Mouse (Mus musculus) bone marrow macrophage, adult 2 months (primary cell): ENCODE measurements around the gene Mad2l2. TPM values are rescaled to one million over a fixed set of nuclear protein-coding genes. Genes with fewer than 3 reads are reported as not detected.

Source experiments
- H3K27ac ChIP-seq: 2 replicates; pipeline ENCODE4 v1.5.1; 2012; ENCODE audit warnings: low read depth, low read length; ENCODE audit not compliant: insufficient read depth
- H3K4me1 ChIP-seq: 2 replicates; pipeline ENCODE4 v1.6.1; 2012; ENCODE audit warnings: low read length; ENCODE audit not compliant: control insufficient read depth, insufficient read depth
- H3K4me3 ChIP-seq: 2 replicates; pipeline ENCODE4 v1.5.1; 2012; ENCODE audit warnings: mild to moderate bottlenecking, low read length, moderate library complexity; ENCODE audit not compliant: insufficient read depth
- CTCF ChIP-seq: IDR thresholded peaks from 2 replicates; pipeline ENCODE4 v1.5.1; 2012; ENCODE audit warnings: low read depth, mild to moderate bottlenecking, low read length, moderate library complexity
- POLR2A ChIP-seq: IDR thresholded peaks from 2 replicates; pipeline ENCODE4 v1.6.1; 2012; ENCODE audit warnings: mild to moderate bottlenecking, low read depth, low read length, borderline replicate concordance
- polyA plus RNA-seq: library from polyadenylated mRNA; stranded (reverse); fragments of >200 nt; gene quantifications from 2 replicates; pipeline ENCODE4 v1.2.4, GENCODE M21; 2012; ENCODE audit not compliant: missing spikeins, insufficient read depth, insufficient read length

The Mad2l2 gene
- polyA plus RNA-seq, 1 experiment: 30.6 TPM

DNA sequence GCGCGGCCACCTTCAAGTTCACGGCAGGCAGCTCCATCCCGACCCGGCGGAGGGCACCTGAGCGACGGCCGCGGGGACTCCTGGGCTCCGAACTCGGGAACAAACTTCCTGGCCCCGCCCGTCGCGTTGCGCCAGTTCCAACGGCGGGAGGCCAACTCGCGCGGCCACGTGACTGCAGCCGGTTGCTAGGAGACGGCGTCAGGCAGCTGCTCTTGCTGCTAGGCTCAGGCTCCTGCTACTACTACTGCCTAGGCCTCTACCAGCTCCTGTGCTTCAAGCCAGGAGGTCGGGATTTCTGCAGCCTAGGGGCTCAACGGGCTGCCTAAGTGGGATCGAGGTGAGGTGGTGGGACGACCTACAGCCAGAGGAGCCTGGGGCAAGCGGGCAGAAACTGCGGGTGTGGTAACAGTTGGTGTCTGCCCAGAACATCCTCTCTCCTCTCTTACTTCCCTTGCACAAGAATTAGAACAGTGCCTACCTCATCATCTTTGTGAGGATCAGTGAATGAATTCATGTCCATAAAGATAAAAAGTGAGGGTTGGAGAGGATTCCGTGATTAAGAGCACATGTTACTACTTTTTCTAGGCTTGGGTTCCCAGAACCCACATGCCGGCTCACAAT is 42.2 kb upstream of the Mad2l2 start, which contains the start of gene Agtrap:
Gene Agtrap, minus strand, starts transcription at position 125 of the 621 bp plus-strand sequence.
- peak within 1 kb of the TSS; percentile 38 for H3K27ac ChIP-seq
- TF ChIP-seq CTCF (no peak), POLR2A (no peak)
- peaks cover 30% of the 10 kb centered on the region for H3K4me1 ChIP-seq
- peak within 1 kb of the TSS; percentile 81 for H3K4me3 ChIP-seq

DNA sequence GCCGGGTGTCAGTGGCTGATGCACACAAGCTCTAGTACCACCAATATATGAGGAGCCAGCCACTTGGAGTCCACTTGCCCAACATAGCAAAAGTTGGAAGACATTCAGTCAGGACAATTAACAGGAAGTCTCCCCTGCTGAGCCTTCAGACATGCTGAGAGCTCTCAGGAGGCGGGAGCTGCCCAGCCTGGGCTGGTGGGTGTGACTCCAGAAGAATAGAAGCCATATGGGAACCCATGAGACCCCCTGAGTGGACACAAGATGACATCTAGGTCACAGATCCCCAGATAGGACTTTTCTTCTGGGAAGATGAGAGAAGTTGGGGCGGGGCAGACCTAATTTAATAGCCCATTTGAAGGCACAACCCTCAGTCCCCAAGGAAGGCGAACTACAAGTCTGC is 41.0 kb upstream of the Mad2l2 start:
- H3K4me1 ChIP-seq: peaks cover 21% of the 10 kb centered on the region
- H3K4me3 ChIP-seq: no peak overlapping the region
- no peak for TF ChIP-seq POLR2A
- TF ChIP-seq CTCF: no peak
- H3K27ac ChIP-seq: no peak overlapping the region

DNA sequence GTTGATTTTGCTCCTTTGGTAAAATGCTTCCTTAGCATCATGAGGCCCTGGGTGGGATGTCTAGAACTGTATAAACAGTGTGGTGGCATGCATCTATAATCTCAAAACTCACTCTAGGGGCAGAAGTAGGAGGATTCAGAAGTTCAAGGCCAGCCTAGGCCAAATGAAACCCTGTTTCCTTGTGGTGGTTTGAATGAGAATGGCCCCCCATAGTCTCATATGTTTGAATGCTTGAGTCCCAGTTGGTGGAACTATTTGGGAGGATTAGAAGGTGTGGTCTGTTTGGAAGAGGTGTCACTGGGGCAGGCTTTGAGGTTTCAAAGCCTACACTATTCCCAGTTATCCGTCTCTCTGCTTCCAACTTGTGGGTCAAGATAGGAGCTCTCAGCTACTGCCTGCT is 39.0 kb upstream of the Mad2l2 start:
- Histone ChIP-seq H3K27ac (no peak overlapping the region), H3K4me3 (no peak overlapping the region), H3K4me1 (peaks cover 10% of the 10 kb centered on the region)
- TF ChIP-seq CTCF (no peak), POLR2A (no peak)

DNA sequence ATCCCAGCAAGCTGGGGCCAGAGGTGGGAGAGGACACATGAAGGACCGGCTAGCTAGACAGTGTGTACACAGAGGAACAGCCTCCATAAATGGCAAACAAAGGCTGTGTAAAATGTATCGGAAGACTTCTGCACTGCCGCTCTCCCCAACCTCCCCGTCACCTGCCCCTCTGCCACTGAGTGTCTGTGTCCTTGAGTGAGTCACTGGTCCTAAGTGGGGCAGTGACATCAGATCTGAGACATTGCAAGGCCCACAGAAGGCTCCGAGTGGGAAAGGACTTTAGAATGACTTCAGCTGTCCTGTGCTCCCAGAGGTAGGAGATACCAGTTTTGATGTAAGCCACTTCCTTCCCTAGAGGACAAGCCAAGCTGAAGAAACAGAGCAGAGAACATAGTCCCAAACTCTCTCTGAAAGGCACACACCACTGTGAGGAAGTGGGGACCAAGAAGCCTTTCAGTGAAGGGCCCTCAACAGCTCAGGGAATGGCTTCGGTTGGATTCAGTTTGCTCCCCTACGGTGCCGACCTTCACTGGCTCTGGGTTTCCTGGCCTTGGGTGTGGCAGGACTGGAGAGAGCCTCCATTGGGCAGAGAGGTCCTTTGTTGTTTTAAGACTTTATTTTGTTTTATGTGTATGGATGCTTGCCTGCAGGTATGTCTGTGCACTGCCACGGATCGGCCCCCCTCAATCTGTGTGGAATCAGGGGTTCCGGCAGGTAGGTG is 37.5 kb upstream of the Mad2l2 start:
- Histone ChIP-seq H3K4me3 (no peak overlapping the region), H3K27ac (no peak overlapping the region), H3K4me1 (peaks cover 4% of the 10 kb centered on the region; the same call in 1 of the 2 replicates)
- TF ChIP-seq POLR2A: no peak
- no peak for TF ChIP-seq CTCF

DNA sequence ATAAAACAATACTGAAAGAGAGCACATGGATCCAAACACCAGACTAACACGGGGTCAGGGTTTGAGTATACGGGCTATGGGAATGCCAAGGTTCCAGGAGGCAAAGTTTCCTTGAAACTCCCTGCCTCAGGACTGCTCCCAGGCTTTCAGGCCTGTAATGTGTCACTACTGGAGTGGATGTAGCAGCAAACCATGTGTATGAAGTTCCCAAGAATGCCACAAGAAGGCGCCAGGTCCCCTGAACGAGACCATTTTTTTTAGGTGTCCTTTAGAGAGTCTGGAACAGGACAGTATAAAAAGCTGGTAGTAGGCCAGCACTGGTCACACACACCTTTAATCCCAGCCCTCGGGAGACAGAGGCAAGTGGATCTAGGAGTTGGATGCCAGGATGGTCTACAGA is 36.0 kb upstream of the Mad2l2 start:
- no peak overlapping the region for H3K4me3 ChIP-seq
- TF ChIP-seq POLR2A (no peak), CTCF (no peak)
- no peak overlapping the region for H3K27ac ChIP-seq
- H3K4me1 ChIP-seq: no peaks in the 10 kb centered on the region

DNA sequence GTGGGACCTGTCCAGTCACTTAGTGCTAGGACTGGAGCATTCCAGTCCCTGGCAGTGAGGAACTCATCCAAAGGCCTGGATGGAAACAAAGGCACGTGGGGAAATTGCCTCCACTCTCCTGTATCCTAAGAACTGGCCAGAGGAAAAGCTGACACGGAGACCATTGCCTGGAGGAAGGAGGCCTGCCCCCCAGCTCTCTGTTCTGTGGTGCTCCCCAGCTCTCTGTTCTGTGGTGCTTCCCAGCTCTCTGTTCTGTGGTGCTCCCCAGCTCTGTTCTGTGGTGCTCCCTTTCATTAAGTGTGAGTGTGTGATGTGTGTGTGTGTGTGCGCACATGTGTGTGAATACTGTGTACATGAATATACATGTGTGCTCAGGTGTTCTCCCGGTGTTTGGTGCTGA is 35.1 kb upstream of the Mad2l2 start:
- Histone ChIP-seq H3K4me1 (no peaks in the 10 kb centered on the region), H3K27ac (no peak overlapping the region), H3K4me3 (no peak overlapping the region)
- TF ChIP-seq POLR2A (no peak), CTCF (no peak)

DNA sequence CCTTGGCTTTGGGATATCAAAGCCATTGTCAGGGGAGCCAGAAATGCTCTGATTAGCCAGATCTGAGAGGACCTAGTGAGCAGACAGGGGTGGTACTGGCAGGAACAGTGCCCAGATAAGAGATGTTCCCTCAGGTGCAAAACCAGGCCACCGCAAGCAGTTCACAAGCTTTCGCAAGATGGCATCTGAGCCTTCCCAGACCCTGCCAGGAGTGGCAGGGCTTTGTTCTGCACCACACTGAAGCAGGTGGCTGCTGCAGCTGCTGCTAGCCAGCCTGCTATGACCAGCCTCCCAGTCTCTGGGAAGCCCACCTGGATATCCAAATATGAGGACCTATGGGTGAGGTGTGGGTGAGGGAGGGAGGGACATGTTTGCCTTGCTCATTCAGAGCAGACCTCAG is 32.2 kb upstream of the Mad2l2 start:
- Histone ChIP-seq H3K27ac (no peak overlapping the region), H3K4me1 (no peaks in the 10 kb centered on the region)
- TF ChIP-seq CTCF (no peak), POLR2A (no peak)

DNA sequence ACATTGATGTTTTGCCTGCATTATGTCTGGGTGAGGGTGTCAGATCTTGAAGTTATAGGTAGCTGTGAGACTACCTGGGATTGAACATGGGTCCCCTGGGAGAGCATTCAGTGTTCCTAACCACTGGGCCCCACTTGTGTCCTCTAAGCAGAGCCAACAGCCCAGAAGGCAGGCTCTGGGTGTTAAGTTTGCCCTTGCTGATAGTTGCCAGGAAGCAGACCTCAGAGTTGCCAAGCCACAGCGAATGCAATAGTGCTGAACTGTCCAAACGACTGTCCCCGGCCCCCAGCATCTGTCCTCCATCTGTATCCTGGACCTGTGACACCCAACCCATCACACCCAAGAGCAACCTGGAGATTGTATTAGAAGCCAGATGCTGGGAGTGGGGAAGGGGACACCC is 31.5 kb upstream of the Mad2l2 start:
- Histone ChIP-seq H3K4me1 (no peaks in the 10 kb centered on the region), H3K27ac (no peak overlapping the region), H3K4me3 (no peak overlapping the region)
- TF ChIP-seq CTCF: no peak
- no peak for TF ChIP-seq POLR2A

More for the DNA sequence above, 32.2 kb upstream of the Mad2l2 start:
- H3K4me3 ChIP-seq: no peak overlapping the region

DNA sequence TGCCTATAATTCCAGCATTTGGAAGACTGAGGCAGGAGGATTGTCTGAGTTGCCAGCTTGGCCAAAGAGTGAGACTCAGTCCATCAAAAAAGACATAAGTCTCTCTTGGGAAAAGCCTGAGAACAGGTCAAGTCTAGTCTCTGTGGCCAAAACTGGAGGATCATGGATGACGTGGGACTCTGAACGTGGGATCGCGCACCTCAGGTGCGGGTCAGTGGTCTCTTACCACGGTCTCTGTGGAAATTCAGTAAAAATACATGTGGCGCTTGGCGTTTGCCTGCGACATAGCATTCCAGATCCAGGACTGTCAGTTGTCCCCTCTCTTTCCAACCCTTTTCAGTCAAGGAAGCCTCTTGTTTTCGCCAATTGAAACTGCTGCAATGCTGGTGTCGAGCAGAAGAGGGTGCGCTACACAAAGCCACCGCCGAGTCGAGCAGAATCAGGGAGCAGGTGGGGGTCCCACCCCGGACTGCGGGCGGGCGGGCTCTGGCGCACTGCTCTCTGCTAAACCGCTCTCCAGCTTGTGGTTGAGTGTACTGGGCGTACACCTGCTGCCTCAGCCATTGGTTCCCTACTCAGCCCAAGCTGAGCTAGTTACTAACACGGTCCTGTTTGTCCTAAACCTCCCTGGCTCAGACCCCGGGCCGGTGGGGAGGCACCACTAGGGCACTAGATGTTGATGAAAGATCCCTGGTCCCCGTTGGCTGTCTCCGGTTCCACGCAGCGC is 28.2 kb upstream of the Mad2l2 start:
- no peak for TF ChIP-seq CTCF
- no peak for TF ChIP-seq POLR2A
- no peaks in the 10 kb centered on the region for H3K4me1 ChIP-seq
- no peak overlapping the region for H3K27ac ChIP-seq
- 0 out of 2 replicates have a peak overlapping the region, but pooled peaks have one; percentile 4 for H3K4me3 ChIP-seq

DNA sequence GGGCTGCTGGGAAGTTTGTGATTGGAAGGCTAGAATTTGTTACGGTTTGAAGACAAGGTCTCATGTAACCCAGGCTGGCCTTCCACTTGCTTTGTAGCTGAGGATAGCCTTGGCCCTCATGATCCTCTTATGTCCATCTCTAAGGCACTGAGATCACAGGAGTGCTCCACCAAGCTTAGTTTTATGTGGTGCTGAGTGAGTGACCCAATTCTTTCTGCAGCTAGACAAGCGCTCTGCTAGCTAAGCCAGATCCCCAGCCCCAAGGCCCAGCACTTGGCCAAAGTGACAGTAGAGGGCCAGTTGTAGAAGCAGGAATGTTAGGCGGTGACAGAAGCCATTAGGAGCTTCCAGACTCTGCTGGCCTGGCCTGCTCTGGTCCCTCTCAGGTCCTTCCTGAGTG is 26.0 kb upstream of the Mad2l2 start:
- Histone ChIP-seq H3K4me3 (no peak overlapping the region), H3K4me1 (no peaks in the 10 kb centered on the region), H3K27ac (no peak overlapping the region)
- TF ChIP-seq CTCF (no peak), POLR2A (no peak)
